Mouse (Mus musculus): ENCODE data around the gene Hist3h2ba.

The Hist3h2ba gene

DNA sequence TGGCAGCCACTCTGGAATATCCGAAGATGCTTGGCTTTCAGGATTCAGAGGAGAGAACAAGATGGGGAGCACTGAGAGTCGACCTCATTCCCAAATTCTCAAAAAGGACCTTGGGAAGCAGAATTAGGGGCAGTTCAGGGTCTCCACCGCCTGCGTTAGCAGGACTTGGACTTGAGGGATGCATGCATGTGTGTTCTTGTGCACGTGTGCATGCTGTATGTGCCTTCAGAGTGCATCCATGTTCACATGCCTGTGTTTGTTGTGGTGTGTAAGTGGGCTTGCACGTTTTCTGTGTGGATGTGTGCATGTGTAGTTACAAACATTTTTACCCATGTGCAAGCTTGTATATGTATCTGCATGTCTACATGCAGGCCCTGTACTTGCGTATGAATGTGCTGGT is 15.5 kb downstream of the Hist3h2ba start:
- DNase-seq (ENCODE audit: low read depth) = no peak

- DNase-seq (ENCODE audit: low read depth) = no peak
Observed at GRCm38 (mm10) chr11:58965001-58965760, 16.5 kb downstream of the Hist3h2ba start.

DNA sequence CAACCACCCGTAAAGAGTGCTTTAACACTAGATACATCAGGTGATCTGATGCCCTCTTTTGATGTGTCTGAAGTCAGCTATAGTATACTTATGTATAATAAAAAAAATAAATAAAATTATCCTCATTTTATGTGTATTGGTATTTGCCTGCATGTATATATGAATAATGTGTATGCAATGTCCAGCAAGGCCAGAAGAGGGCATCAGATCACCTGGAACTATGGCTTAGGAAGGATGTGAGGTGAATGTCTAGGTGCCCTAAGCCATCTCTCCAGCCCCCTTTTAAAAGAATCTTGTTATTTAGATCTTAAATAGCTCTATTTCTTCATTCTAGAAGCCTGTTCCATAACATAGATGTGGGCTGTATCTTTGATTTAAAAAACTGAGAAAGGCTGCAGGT is 18.6 kb downstream of the Hist3h2ba start:
- peak; percentile 58 for DNase-seq (ENCODE audit: low read depth)

DNA sequence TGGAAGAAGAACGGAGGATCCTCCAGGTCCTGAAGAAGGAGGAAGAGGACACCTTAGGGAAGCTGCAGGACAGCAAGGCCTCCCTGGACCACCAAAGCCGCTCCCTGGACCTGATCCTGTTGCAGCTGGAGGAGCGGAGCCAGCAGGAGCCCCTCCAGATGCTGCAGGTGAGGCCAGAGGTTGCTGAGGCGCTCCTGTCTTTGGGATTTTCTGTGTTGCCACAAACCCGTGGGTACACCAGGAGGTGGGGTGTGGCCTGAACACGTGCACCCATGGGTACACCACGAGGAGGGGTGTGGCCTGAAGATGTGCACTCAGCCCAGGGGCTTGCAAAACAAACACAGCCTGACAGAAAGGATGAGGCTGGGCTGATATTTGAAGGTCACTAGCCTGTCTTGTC is 19.8 kb downstream of the Hist3h2ba start:
- DNase-seq (ENCODE audit: low read depth) = no peak

DNA sequence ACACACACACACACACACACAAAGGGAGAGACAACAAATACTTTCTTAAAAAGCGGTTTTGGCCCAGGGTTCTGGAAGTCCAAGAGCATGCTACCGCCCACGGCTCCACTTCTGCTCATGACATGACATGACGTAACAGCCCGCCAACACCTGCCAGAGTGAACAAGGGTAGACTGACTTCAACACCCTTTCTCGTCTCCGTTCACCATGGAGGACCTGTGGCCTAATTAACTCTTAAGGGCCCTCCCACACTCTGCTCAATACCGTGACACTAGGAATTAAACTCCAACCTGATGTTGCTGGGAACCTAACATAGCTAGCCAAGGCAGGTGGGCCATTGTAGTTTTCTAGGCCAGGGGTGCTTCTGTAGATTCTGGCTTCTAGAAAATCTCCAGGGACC is 20.3 kb downstream of the Hist3h2ba start:
- no peak for DNase-seq (ENCODE audit: low read depth)

GRCm38 (mm10) chr11:58969659-58970058 is 20.9 kb downstream of the Hist3h2ba start:
- no peak for DNase-seq (ENCODE audit: low read depth)

DNA sequence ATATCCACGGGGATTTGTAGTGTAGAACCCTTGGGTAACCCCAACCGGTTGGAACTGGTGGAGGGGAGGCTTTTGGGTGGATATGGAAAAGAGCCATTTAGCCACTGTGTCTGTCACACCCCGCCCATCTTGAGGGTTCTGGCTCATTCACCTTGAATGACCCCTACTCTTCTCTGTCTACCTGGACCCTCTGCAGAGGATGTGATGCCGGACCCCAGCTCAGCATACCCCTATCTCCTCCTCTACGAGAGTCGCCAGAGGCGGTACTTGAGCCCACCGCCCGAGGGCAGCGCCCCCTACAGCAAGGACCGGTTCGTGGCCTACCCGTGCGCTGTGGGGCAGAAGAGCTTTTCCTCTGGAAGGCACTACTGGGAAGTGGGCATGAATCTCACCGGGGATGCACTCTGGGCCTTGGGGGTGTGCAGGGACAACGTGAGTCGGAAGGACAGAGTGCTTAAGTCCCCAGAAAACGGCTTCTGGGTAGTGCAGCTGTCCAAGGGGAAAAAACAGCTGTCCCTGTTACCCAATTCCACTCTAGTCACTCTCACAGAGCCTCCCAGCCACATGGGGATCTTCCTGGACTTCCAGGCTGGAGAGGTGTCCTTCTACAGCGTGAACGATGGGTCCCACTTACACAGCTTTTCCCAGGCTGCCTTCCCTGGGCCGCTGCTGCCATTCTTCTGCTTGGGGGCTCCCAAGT is 22.3 kb downstream of the Hist3h2ba start:
- peak; percentile 31 for DNase-seq (ENCODE audit: low read depth)

DNA sequence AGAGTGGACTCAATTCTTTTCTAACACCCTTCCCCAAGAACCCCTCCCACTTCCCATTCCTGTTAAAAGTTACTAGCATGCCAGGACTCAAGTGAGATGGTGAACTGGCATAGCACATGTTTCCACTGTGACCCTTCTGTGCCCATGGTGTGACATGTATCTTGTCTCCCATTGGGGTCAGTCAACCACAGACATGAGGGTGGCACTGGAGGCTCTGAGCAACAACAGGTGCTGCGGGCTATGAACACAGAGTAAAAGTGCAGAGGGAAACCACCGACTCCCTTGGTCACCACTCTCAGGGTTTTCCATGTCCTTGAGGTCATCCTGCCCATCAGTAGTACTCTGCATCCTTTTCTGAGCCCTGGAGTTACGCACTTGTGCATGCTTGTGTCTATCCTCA is 23.1 kb downstream of the Hist3h2ba start:
- no peak for DNase-seq (ENCODE audit: low read depth)

DNA sequence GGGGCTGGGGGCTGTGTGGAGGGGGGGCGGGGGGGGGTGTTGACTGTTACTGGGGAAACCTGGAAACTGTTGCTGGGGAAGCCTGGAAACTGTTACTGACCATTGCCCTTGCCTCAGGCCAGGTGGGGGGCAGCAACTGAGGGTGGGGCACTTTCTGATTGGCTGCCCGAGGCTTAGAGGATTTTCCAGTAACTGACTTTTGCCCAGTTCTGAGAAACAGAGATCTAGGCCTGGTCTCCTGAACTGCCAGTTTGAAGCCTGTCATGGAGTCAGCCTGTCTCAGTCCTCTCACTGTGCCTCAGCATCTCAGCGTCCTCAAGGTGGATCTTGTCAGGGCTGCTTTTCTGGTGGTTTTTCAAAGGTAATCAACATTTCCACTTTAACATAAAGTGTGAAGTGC is 25.7 kb downstream of the Hist3h2ba start:
- no peak for DNase-seq (ENCODE audit: low read depth)

GRCm38 (mm10) chr11:58977150-58977549 is 28.4 kb downstream of the Hist3h2ba start:
- peak; percentile 56 for DNase-seq (ENCODE audit: low read depth)

DNA sequence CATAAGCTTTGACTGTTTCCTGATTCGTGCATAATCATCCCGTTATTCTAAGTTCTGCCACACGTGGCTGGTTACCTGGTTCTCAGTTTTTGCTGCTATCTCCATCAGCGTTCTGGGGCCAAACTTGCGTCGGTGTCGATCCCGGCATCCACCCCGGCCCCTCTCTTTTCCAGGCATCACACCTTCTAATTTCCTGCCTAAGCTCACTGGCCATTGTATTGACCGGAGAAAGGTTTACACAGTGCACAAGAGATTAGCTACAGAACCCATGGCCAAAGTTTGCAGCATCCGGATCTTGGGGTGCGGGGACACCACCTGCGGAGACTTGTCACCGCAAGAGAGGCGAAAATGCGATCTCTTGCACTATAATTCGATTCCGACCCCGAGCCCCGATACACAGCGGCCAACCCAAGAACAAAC is 28.9 kb downstream of the Hist3h2ba start:
- DNase-seq (ENCODE audit: low read depth) = no peak

DNA sequence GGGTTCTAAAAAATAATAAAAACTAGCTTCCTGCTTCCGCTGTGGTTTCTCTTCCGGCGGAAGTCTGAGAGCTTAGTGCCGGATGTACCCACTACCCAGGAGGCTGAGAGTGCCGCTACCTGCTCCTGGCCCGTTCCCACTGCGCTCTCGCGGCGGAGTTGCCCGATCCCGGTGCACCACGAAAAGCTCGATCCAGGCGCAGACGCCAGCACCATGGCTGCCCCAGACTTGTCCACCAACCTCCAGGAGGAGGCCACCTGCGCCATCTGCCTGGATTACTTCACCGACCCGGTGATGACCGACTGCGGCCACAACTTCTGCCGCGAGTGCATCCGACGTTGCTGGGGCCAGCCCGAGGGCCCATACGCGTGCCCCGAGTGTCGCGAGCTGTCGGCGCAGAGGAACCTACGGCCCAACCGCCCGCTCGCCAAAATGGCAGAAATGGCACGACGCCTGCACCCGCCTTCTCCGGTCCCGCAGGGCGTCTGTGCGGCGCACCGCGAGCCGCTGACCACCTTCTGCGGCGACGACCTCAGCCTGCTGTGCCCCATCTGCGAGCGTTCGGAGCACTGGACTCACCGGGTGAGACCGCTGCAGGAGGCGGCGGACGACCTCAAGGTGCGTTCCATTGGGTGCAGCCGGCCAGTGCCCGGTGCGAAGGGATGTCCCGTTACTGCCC is 29.4 kb downstream of the Hist3h2ba start, which contains the start of gene Trim11:
Gene Trim11, plus strand, starts transcription at position 67 of the 679 bp plus-strand sequence.
- peak; percentile 72 for DNase-seq (ENCODE audit: low read depth)

DNA sequence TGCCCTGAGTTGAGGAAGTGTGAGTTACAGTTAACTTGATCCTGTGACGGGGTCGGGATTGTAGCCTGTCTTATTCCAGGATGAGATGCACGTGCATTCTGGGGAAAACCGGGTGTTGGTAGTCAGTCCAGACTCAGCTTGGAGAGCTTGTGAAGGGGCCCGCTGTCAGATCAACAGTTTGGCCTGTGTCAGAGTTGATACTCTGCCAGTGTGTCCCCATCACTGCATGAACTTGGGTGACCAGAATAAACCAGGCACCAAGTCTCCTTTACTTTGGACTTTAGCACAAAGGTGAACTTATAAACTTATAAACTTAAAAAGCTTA is 29.9 kb downstream of the Hist3h2ba start:
- peak; percentile 35 for DNase-seq (ENCODE audit: low read depth)

- DNase-seq (ENCODE audit: low read depth) = peak; percentile 32
Observed at GRCm38 (mm10) chr11:58979183-58979582, 30.5 kb downstream of the Hist3h2ba start.

- peak; percentile 81 for DNase-seq (ENCODE audit: low read depth)
Observed at GRCm38 (mm10) chr11:58979661-58980060, 30.9 kb downstream of the Hist3h2ba start.

GRCm38 (mm10) chr11:58980381-58980990 is 31.8 kb downstream of the Hist3h2ba start:
- peak; percentile 34 for DNase-seq (ENCODE audit: low read depth)

- peak; percentile 54 for DNase-seq (ENCODE audit: low read depth)
Observed at GRCm38 (mm10) chr11:58981541-58982447, 33.1 kb downstream of the Hist3h2ba start.

- no peak for DNase-seq (ENCODE audit: low read depth)
Observed at GRCm38 (mm10) chr11:58982471-58983097, 33.9 kb downstream of the Hist3h2ba start.

- no peak for DNase-seq (ENCODE audit: low read depth)
Observed at GRCm38 (mm10) chr11:58983691-58984341, 35.1 kb downstream of the Hist3h2ba start.

GRCm38 (mm10) chr11:58984657-58985056 is 35.9 kb downstream of the Hist3h2ba start:
- DNase-seq (ENCODE audit: low read depth) = no peak
